Mouse (Mus musculus) thymus, postnatal 36 days (tissue): ENCODE measurements around the gene Ubap1.

Source experiments
- DNase-seq, 2 experiments: peaks; one replicate each; pipeline ENCODE4 v3.0.0; 2022; ENCODE audit warnings: mixed read lengths in 2 of 2

Ubap1 gene

GRCm38 (mm10) chr4:41348584-41349198 is at the start of gene Ubap1:
Gene Ubap1 (plus strand): TSS chr4:41348996.
- peak; percentile 89 for DNase-seq

GRCm38 (mm10) chr4:41303671-41304070 is 45.1 kb upstream of the Ubap1 start:
- DNase-seq: no peak

DNA sequence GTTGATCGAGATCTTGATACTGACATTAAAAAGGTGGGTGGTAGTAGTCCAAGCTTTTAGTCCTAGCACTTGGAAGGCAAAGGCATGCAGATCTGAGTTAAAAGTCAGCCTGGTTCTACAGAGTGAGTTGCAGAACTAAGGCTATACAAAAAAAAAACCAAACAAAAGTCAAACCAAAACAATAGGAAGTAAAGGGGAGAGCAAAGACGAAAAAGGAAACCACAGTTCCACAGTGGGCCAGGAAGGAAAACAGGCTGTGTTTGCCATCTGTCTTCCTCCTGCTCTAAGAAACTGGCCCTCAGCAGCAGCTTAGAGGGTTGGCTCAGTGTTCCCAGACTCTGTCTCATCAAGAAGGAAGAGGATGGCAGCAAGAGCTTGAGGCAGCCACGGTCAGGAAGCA is 44.5 kb upstream of the Ubap1 start:
- DNase-seq: no peak

- DNase-seq: no peak
Observed at GRCm38 (mm10) chr4:41307406-41307805, 41.4 kb upstream of the Ubap1 start.

- no peak for DNase-seq
Observed at GRCm38 (mm10) chr4:41310567-41311563, 37.9 kb upstream of the Ubap1 start.

GRCm38 (mm10) chr4:41313722-41314121 is 35.1 kb upstream of the Ubap1 start:
- DNase-seq: peak; percentile 9 to 11

DNA sequence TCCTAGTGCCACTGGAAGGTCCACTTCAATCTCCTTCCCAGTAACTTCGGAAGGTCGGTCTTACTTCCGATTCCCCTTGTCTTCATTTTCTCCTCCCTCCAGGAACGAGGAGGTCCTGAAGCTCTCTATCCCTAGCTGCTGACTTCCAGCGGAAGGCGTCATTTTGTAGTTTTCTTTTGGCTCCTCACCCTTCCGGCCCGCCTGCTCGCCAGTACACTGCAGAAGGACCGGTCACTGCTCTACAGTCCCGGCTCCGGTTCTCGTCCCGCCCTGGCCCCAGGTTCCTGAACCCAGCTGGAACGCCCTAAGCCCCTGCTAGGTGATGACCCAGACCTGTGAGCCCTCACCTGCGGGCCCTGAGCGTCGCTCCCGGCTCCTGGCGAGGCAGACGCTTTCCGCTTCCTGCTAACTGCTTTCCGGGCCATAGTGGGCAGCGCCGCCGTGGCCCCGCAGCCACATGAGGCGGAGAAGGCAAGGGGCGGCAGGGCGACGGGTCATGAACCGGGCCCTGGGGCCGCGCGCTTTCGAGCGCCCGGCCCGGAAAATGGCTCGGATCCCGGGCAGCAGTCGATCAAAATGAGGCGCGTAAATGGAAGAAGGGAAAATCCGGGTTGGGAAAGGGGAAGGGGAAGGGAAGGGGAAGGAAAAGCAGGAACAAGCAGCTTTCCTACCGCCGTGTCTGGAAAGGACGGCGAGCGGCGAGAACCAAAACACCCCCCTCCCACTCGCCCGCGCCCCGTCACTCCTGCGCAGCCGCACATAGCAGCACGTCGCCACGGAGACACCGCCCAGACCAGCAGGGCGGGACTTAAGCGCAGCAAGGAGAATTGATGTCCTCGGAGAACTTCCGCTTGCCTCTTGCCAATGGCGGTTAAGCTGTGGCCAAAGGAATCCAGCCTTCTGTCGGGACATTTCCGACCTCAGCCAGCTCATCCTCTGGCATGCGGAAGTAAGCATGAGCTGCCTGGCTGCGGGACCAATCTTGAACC is 34.4 kb upstream of the Ubap1 start, which contains the start of gene Dcaf12:
Gene Dcaf12, minus strand, starts transcription at position 749 of the 989 bp plus-strand sequence.
- DNase-seq: peak; percentile 91 to 94

GRCm38 (mm10) chr4:41315173-41315572 is 33.6 kb upstream of the Ubap1 start:
- DNase-seq: no peak

- DNase-seq: no peak
Observed at GRCm38 (mm10) chr4:41318267-41318666, 30.5 kb upstream of the Ubap1 start.

- no peak for DNase-seq
Observed at GRCm38 (mm10) chr4:41320971-41321370, 27.8 kb upstream of the Ubap1 start.

- DNase-seq: no peak
Observed at GRCm38 (mm10) chr4:41326876-41327275, 21.9 kb upstream of the Ubap1 start.

GRCm38 (mm10) chr4:41329481-41329880 is 19.3 kb upstream of the Ubap1 start:
- DNase-seq: no peak

DNA sequence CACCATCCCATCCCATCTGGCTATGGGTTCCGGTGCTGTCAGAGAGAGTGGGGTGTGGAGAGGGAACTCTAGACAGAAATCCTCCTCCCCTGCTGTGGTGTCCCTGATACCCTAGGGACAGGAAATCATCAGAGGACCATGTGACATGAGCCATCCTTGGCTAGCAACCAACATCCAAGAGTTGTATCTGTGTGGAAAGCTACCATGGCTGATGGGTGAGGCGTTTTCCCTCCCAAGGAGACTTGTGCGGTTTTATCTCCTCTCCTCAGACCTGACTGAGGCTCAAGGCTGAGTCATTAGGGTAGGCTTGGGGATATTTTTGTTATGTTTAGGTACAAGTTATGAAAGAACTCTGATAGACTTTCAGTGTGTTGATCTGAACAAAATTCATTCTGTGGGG is 17.7 kb upstream of the Ubap1 start:
- DNase-seq: no peak

- no peak for DNase-seq
Observed at GRCm38 (mm10) chr4:41331698-41332421, 16.9 kb upstream of the Ubap1 start.

DNA sequence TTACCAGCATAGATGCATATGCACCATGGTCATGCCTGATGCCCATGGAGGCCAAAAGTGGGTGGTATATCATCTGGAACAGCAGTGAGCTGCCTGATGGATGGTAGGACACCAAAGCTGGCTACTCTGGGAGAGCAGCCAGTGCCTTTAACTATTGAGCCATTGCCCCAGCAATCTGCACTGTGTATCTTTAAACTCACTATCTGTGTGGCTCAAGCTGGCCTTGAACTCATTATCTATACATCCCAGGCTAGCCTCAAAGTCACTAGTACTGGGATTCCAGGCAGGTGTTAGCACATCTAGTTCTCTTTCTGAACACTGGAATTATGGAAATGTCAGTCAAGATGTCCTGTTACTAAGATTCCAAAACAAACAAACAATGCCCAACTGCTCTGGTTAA is 12.2 kb upstream of the Ubap1 start:
- no peak for DNase-seq

GRCm38 (mm10) chr4:41340912-41341550 is 7.8 kb upstream of the Ubap1 start:
- DNase-seq: no peak

GRCm38 (mm10) chr4:41346011-41346410 is 2.8 kb upstream of the Ubap1 start:
- no peak for DNase-seq

DNA sequence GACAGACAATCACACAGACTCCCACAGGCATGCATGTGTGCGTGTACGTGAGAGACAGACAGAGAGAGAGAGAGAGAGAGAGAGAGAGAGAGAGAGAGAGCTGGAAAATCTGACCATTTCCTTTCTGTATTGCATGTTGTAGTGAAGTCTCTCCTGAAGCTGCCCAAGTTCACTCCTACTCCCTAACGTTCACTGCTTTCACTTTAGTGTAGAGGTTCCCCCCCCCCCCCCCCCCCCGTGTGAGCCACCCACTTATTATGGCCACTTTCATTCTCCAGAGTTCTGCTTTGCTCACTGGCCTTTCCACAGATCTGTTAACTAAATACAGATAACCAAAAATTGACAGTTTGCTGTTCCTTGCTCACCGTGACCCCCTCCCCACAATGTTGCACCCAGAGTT is 957 bp upstream of the Ubap1 start:
- no peak for DNase-seq

- DNase-seq: no peak
Observed at GRCm38 (mm10) chr4:41349199-41349591, 399 bp downstream of the Ubap1 start.

GRCm38 (mm10) chr4:41352758-41353157 is 4.0 kb downstream of the Ubap1 start:
- DNase-seq: no peak

DNA sequence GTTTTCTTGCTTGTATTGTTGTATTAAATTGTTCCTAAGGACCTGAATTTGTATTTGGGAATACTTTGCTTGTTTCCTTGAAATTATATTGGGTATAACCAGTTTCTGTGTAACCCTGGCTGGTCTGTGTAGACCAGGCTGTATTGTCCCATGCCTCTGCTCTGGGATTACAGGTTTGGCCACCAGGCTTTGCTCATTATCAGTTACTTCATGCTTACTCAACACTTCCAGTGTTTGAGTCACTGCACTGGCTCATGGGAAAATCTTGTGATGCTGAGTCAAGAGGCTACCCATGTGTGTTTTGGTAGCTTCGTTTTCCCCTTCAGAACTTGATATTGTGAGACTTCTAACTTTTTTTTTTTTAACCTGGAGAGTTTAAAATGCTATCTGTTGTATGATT is 4.5 kb downstream of the Ubap1 start:
- DNase-seq: no peak
